Mouse (Mus musculus) limb, embryonic 11.5 days (tissue): ENCODE data around the gene Cct2. TPM values are rescaled to one million over a fixed set of nuclear protein-coding genes. Genes with fewer than 3 reads are reported as not detected.
"Not testable (repeated sequence)": the region's sequence is repeated elsewhere in the genome, so short reads cannot be mapped to it uniquely, and the experiment has no call there.

ENCODE experiments used
- ATAC-seq: fragments of 200-750 bp; cut with Nextera tagmentation; 2 replicates; pipeline ENCODE4 v1.8.0; 2017; ENCODE audit warnings: low read depth; ENCODE audit not compliant: insufficient number of reproducible peaks, low FRiP score, low TSS enrichment
- DNase-seq: peaks from one replicate; pipeline ENCODE4 v3.0.0-alpha.2; 2015; ENCODE audit warnings: low spot score
- H3K27ac ChIP-seq: fragments of 300-500 bp; sonication (generic); replicated peaks from 2 replicates; pipeline ENCODE4 v1.5.1; 2014; ENCODE audit warnings: low read depth, mild to moderate bottlenecking, low read length
- H3K27me3 ChIP-seq: fragments of 300-500 bp; sonication (generic); 2 replicates; pipeline ENCODE4 v1.6.1; 2014; ENCODE audit warnings: mild to moderate bottlenecking, low read length, mixed read lengths; ENCODE audit not compliant: control insufficient read depth, insufficient read depth
- H3K36me3 ChIP-seq: fragments of 300-500 bp; sonication (generic); 2 replicates; pipeline ENCODE4 v1.6.1; 2014; ENCODE audit warnings: mild to moderate bottlenecking, low read length, moderate library complexity, mixed read lengths; ENCODE audit not compliant: control insufficient read depth, insufficient read depth
- H3K4me1 ChIP-seq: fragments of 300-500 bp; sonication (generic); 2 replicates; pipeline ENCODE4 v1.6.1; 2014; ENCODE audit warnings: low read length, mixed read lengths; ENCODE audit not compliant: control insufficient read depth, insufficient read depth
- H3K4me2 ChIP-seq: fragments of 300-500 bp; sonication (generic); 2 replicates; pipeline ENCODE4 v1.6.1; 2014; ENCODE audit warnings: low read depth, mild to moderate bottlenecking, moderate library complexity; ENCODE audit not compliant: severe bottlenecking
- H3K4me3 ChIP-seq: fragments of 300-500 bp; sonication (generic); 2 replicates; pipeline ENCODE4 v1.5.1; 2014; ENCODE audit warnings: low read depth, low read length
- H3K9ac ChIP-seq: fragments of 300-500 bp; sonication (generic); 2 replicates; pipeline ENCODE4 v1.6.1; 2014; ENCODE audit warnings: mild to moderate bottlenecking, low read length
- H3K9me3 ChIP-seq: fragments of 300-500 bp; sonication (generic); 2 replicates; pipeline ENCODE4 v1.6.1; 2016; ENCODE audit warnings: low read length; ENCODE audit not compliant: control insufficient read depth
- WGBS: fragments of 180-500 bp; shearing (Covaris S2); extraction: QIAGEN DNeasy Blood & Tissue Kit; methylation state at CpG from one replicate; pipeline ENCODE4 v1.1.7; 2014; 5-methylcytosine and 5-hydroxymethylcytosine counted together
- polyA plus RNA-seq: library from polyadenylated mRNA; unstranded; fragments of >200 nt; fragmentation: Nextera tagmentation; extraction: Ambion mirVana; gene quantifications from 2 replicates; pipeline ENCODE4 v1.2.1, GENCODE M21; 2014

The Cct2 gene
- polyA plus RNA-seq, 1 experiment from 2014 or later: 362 TPM

GRCm38 (mm10) chr10:117045175-117046056 lies 18.2 kb downstream of the Cct2 start, which contains the start of gene Lrrc10:
Gene Lrrc10, plus strand, starts transcription at chr10:117045341.
- peak; percentile 58 for DNase-seq

GRCm38 (mm10) chr10:117043497-117044166 lies 20.0 kb downstream of the Cct2 start:
- H3K4me2 ChIP-seq, H3K36me3 ChIP-seq, H3K27me3 ChIP-seq, DNase-seq, H3K9ac ChIP-seq, H3K4me3 ChIP-seq, H3K9me3 ChIP-seq, H3K27ac ChIP-seq: not testable (repeated sequence)
- WGBS: 38% methylated on average over 16 of the region's 16 CpGs
- ATAC-seq: 0 out of 2 replicates have a peak, but pooled peaks have one; percentile 27
- H3K4me1 ChIP-seq: peaks cover 11% of the 10 kb centered on the region; the same call in 1 of the 2 replicates

More at GRCm38 (mm10) chr10:117045175-117046056, 18.2 kb downstream of the Cct2 start, which contains the start of gene Lrrc10:
- peaks cover 15% of the 10 kb centered on the region; the same call in 1 of the 2 replicates for H3K4me1 ChIP-seq
- no peaks in the 10 kb centered on the region for H3K36me3 ChIP-seq
- ATAC-seq: 0 out of 2 replicates have a peak, but pooled peaks have one; percentile 41
- H3K4me2 ChIP-seq: peak within 1 kb of the TSS; percentile 16
- no peak within 1 kb of the TSS for H3K27ac ChIP-seq
- 32% methylated on average over 40 of the region's 40 CpGs for WGBS
- no peak within 1 kb of the TSS for H3K4me3 ChIP-seq
- H3K27me3 ChIP-seq: no peaks in the 10 kb centered on the region
- H3K9ac ChIP-seq: peak within 1 kb of the TSS; percentile 45
- no peaks in the 10 kb centered on the region for H3K9me3 ChIP-seq

GRCm38 (mm10) chr10:117042295-117042694 lies 21.3 kb downstream of the Cct2 start:
- 89% methylated on average over 14 of the region's 14 CpGs for WGBS
- no peak for ATAC-seq
- Histone ChIP-seq H3K4me3 (no peak overlapping the region), H3K27me3 (no peaks in the 10 kb centered on the region), H3K9me3 (no peaks in the 10 kb centered on the region), H3K36me3 (no peaks in the 10 kb centered on the region), H3K4me2 (no peak overlapping the region), H3K4me1 (peaks cover 9% of the 10 kb centered on the region; the same call in 1 of the 2 replicates), H3K27ac (no peak overlapping the region), H3K9ac (no peak overlapping the region)
- DNase-seq: no peak

GRCm38 (mm10) chr10:117040355-117040754 lies 23.3 kb downstream of the Cct2 start:
- Histone ChIP-seq H3K36me3 (no peaks in the 10 kb centered on the region), H3K27ac (no peak overlapping the region), H3K4me1 (peaks cover 5% of the 10 kb centered on the region; the same call in 1 of the 2 replicates), H3K9me3 (no peaks in the 10 kb centered on the region), H3K9ac (no peak overlapping the region), H3K4me2 (no peak overlapping the region), H3K4me3 (no peak overlapping the region), H3K27me3 (no peaks in the 10 kb centered on the region)
- WGBS: 77% methylated on average over 6 of the region's 6 CpGs
- DNase-seq: no peak
- no peak for ATAC-seq

- Histone ChIP-seq H3K27ac (no peak overlapping the region), H3K9ac (no peak overlapping the region), H3K4me2 (no peak overlapping the region), H3K36me3 (no peaks in the 10 kb centered on the region), H3K4me1 (0 out of 2 replicates have a peak, but pooled peaks cover 7% of the 10 kb centered on the region), H3K4me3 (no peak overlapping the region), H3K9me3 (no peaks in the 10 kb centered on the region), H3K27me3 (no peaks in the 10 kb centered on the region)
- DNase-seq: peak; percentile 89
- ATAC-seq: peak; percentile 35; the same call in 1 of the 2 replicates
- 24% methylated on average over 8 of the region's 8 CpGs for WGBS
Observed at GRCm38 (mm10) chr10:117033785-117034184, 29.8 kb downstream of the Cct2 start.

GRCm38 (mm10) chr10:117031160-117031559 lies 32.5 kb downstream of the Cct2 start:
- Histone ChIP-seq H3K27me3 (no peaks in the 10 kb centered on the region), H3K4me1 (0 out of 2 replicates have a peak, but pooled peaks cover 7% of the 10 kb centered on the region), H3K9ac (no peak overlapping the region), H3K27ac (no peak overlapping the region), H3K4me2 (no peak overlapping the region), H3K4me3 (no peak overlapping the region), H3K9me3 (no peaks in the 10 kb centered on the region), H3K36me3 (no peaks in the 10 kb centered on the region)
- ATAC-seq (no peak), DNase-seq (no peak)
- 91% methylated on average over 3 of the region's 3 CpGs for WGBS

GRCm38 (mm10) chr10:117026176-117026575 lies 37.4 kb downstream of the Cct2 start:
- no peak overlapping the region for H3K4me3 ChIP-seq
- no peaks in the 10 kb centered on the region for H3K36me3 ChIP-seq
- H3K27me3 ChIP-seq: no peaks in the 10 kb centered on the region; the same call in 1 of the 2 replicates
- H3K4me2 ChIP-seq: no peak overlapping the region
- no peak overlapping the region for H3K9ac ChIP-seq
- ATAC-seq (no peak), DNase-seq (no peak)
- H3K4me1 ChIP-seq: peaks cover 9% of the 10 kb centered on the region; the same call in 1 of the 2 replicates
- H3K9me3 ChIP-seq: no peaks in the 10 kb centered on the region
- 75% methylated on average over 8 of the region's 8 CpGs for WGBS
- no peak overlapping the region for H3K27ac ChIP-seq

GRCm38 (mm10) chr10:117025776-117026175 lies 37.8 kb downstream of the Cct2 start:
- not testable (repeated sequence) for H3K9ac ChIP-seq, H3K4me3 ChIP-seq, H3K36me3 ChIP-seq, H3K4me2 ChIP-seq, DNase-seq, H3K27me3 ChIP-seq, ATAC-seq, H3K9me3 ChIP-seq, H3K27ac ChIP-seq
- peaks cover 11% of the 10 kb centered on the region; the same call in 1 of the 2 replicates for H3K4me1 ChIP-seq
